Mouse (Mus musculus): Measurements from ENCODE around the gene Taf11. TPM values are rescaled to one million over a fixed set of nuclear protein-coding genes. Genes with fewer than 3 reads are reported as not detected.

The Taf11 gene
- polyA plus RNA-seq, 1 experiment from 2014 or later = 96.2 TPM

- no peak overlapping the region for H3K27ac ChIP-seq (replicated peaks)
- no peaks in the 10 kb centered on the region for H3K27me3 ChIP-seq (replicated peaks; ENCODE audit: low read depth, poor library complexity, severe bottlenecking)
- H3K4me1 ChIP-seq = peaks cover 32% of the 10 kb centered on the region
- no peak for DNase-seq (ENCODE audit: low spot score)
- H3K4me3 ChIP-seq = no peak overlapping the region
- H3K9me3 ChIP-seq = no peaks in the 10 kb centered on the region
- 90% methylated on average over 7 of the region's 7 CpGs for WGBS
- H3K36me3 ChIP-seq (replicated peaks) = peaks cover 21% of the 10 kb centered on the region; the same call in 1 of the 2 replicates
Measured at GRCm38 (mm10) chr17:27911371-27911770, 1.7 kb upstream of the Taf11 start.

- WGBS = under 1% methylated on average over 78 of the region's 78 CpGs
- Histone ChIP-seq H3K27me3 (replicated peaks; ENCODE audit: low read depth, poor library complexity, severe bottlenecking) (no peaks in the 10 kb centered on the region), H3K4me1 (peaks cover 35% of the 10 kb centered on the region), H3K27ac (replicated peaks) (peak within 1 kb of the TSS; percentile 88), H3K4me3 (peak within 1 kb of the TSS; percentile 94), H3K9me3 (no peaks in the 10 kb centered on the region), H3K36me3 (replicated peaks) (peaks cover 30% of the 10 kb centered on the region)
- DNase-seq (ENCODE audit: low spot score) = peak; percentile 93
Measured at GRCm38 (mm10) chr17:27908888-27909621, 589 bp downstream of the Taf11 start, which contains the start of gene Anks1. TSS of gene Anks1 (plus strand) at chr17:27909306.

GRCm38 (mm10) chr17:27908206-27908887 is 1.3 kb downstream of the Taf11 start:
- peak overlapping the region; percentile 94 for H3K4me3 ChIP-seq
- peaks cover 30% of the 10 kb centered on the region for H3K36me3 ChIP-seq (replicated peaks)
- peaks cover 35% of the 10 kb centered on the region for H3K4me1 ChIP-seq
- DNase-seq (ENCODE audit: low spot score) = no peak
- H3K27ac ChIP-seq (replicated peaks) = peak overlapping the region; percentile 88
- under 1% methylated on average over 12 of the region's 12 CpGs for WGBS
- no peaks in the 10 kb centered on the region for H3K27me3 ChIP-seq (replicated peaks; ENCODE audit: low read depth, poor library complexity, severe bottlenecking)
- no peaks in the 10 kb centered on the region for H3K9me3 ChIP-seq

DNA sequence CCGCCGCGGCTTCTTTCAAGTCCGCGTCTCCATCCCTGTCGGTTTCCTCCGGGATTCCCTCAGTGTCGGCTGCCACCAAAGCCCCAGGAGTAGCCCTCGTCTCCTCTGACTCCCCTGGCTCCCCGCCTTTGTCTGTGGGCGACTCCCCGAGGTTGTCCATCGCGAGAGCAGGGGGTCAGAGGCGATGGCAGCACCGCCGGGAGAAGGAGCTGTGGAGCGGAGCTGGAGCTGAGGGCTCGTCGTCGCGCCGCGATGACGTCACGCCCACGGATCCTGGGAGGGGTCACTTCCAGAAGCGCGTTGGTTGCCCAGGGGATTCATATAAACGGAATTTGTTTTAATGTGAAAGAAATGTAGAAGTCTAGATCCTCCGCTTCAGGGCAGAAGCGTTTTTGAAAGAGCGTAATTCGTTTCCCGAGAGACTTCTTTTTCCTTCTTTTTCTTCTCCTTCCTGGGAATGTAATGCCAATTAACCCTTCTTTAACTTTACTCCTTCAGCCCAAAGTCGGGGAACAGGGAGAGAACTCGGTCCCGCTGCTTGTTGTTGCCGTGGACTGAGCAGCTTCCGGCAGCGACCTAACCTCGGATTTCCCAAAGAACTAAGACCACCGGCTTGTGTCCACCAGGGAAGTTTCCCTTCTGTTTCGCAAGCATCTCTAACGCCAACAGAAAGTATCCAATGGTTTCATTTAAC is 2.0 kb downstream of the Taf11 start:
- Histone ChIP-seq H3K27ac (replicated peaks) (peak overlapping the region; percentile 88), H3K36me3 (replicated peaks) (peaks cover 30% of the 10 kb centered on the region), H3K4me3 (peak overlapping the region; percentile 94), H3K27me3 (replicated peaks; ENCODE audit: low read depth, poor library complexity, severe bottlenecking) (no peaks in the 10 kb centered on the region), H3K9me3 (no peaks in the 10 kb centered on the region), H3K4me1 (peaks cover 35% of the 10 kb centered on the region)
- peak; percentile 94 for DNase-seq (ENCODE audit: low spot score)
- under 1% methylated on average over 45 of the region's 45 CpGs for WGBS

DNA sequence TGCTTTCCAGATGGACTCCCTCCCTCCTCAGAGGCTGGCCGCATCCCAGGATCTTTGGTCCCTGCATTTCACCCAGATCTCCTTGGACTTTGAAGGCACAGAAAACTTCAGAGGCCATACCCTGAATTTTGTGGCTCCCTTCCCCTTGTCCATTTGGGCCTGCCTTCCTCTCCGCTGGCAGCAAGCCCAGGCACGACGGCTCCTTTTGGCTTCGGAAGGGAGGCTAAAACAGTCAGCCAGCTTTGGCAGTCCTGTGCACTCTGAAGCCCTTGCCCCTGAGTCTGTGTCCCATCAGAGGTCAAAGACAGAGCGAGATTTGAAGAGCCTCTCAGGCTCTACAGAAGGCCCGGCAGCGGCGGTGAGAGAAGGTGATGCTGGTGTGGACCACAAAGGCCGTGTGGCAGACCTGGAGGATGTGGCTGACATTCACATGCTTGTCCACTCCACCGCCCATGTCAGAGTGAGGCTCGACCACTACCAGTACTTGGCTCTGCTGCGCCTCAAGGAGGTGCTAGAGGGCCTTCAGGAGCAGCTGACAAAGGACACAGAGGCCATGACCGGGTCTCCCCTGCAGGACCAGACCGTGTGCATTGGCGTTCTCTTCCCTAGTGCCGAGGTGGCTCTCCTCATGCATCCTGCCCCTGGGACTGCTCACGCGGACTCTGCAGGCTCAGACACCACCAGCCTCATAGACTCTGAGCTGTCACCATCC is 23.0 kb downstream of the Taf11 start:
- H3K36me3 ChIP-seq (replicated peaks) = peaks cover 92% of the 10 kb centered on the region
- H3K4me3 ChIP-seq = no peak overlapping the region
- H3K27ac ChIP-seq (replicated peaks) = no peak overlapping the region
- H3K27me3 ChIP-seq (replicated peaks; ENCODE audit: low read depth, poor library complexity, severe bottlenecking) = no peaks in the 10 kb centered on the region
- no peaks in the 10 kb centered on the region for H3K4me1 ChIP-seq
- H3K9me3 ChIP-seq = no peaks in the 10 kb centered on the region
- DNase-seq (ENCODE audit: low spot score) = no peak
- 87% methylated on average over 19 of the region's 19 CpGs for WGBS

- H3K36me3 ChIP-seq (replicated peaks) = peaks cover 93% of the 10 kb centered on the region
Measured at GRCm38 (mm10) chr17:27883994-27884393, 25.6 kb downstream of the Taf11 start.

GRCm38 (mm10) chr17:27883129-27883528 is 26.5 kb downstream of the Taf11 start:
- Histone ChIP-seq H3K4me3 (no peak overlapping the region), H3K9me3 (no peaks in the 10 kb centered on the region), H3K4me1 (no peaks in the 10 kb centered on the region), H3K36me3 (replicated peaks) (peaks cover 94% of the 10 kb centered on the region), H3K27ac (replicated peaks) (no peak overlapping the region), H3K27me3 (replicated peaks; ENCODE audit: low read depth, poor library complexity, severe bottlenecking) (no peaks in the 10 kb centered on the region)
- WGBS = 91% methylated on average over 8 of the region's 8 CpGs
- no peak for DNase-seq (ENCODE audit: low spot score)

More at GRCm38 (mm10) chr17:27883994-27884393, 25.6 kb downstream of the Taf11 start:
- H3K27me3 ChIP-seq (replicated peaks; ENCODE audit: low read depth, poor library complexity, severe bottlenecking) = no peaks in the 10 kb centered on the region
- H3K4me3 ChIP-seq = no peak overlapping the region
- 93% methylated on average over 6 of the region's 6 CpGs for WGBS
- no peak for DNase-seq (ENCODE audit: low spot score)
- no peaks in the 10 kb centered on the region for H3K4me1 ChIP-seq
- H3K9me3 ChIP-seq = no peaks in the 10 kb centered on the region
- no peak overlapping the region for H3K27ac ChIP-seq (replicated peaks)

- DNase-seq (ENCODE audit: low spot score) = no peak
Measured at GRCm38 (mm10) chr17:27881518-27881917, 28.1 kb downstream of the Taf11 start.

GRCm38 (mm10) chr17:27874510-27874909 is 35.1 kb downstream of the Taf11 start:
- Histone ChIP-seq H3K9me3 (no peaks in the 10 kb centered on the region), H3K27ac (replicated peaks) (no peak overlapping the region), H3K4me1 (no peaks in the 10 kb centered on the region), H3K4me3 (no peak overlapping the region), H3K27me3 (replicated peaks; ENCODE audit: low read depth, poor library complexity, severe bottlenecking) (no peaks in the 10 kb centered on the region), H3K36me3 (replicated peaks) (peaks cover 25% of the 10 kb centered on the region)
- DNase-seq (ENCODE audit: low spot score) = no peak
- WGBS = 71% methylated on average over 5 of the region's 5 CpGs

More at GRCm38 (mm10) chr17:27881518-27881917, 28.1 kb downstream of the Taf11 start:
- Histone ChIP-seq H3K27me3 (replicated peaks; ENCODE audit: low read depth, poor library complexity, severe bottlenecking) (no peaks in the 10 kb centered on the region), H3K4me1 (no peaks in the 10 kb centered on the region), H3K27ac (replicated peaks) (no peak overlapping the region), H3K36me3 (replicated peaks) (peaks cover 84% of the 10 kb centered on the region), H3K9me3 (no peaks in the 10 kb centered on the region), H3K4me3 (no peak overlapping the region)
- 64% methylated on average over 11 of the region's 11 CpGs for WGBS

DNA sequence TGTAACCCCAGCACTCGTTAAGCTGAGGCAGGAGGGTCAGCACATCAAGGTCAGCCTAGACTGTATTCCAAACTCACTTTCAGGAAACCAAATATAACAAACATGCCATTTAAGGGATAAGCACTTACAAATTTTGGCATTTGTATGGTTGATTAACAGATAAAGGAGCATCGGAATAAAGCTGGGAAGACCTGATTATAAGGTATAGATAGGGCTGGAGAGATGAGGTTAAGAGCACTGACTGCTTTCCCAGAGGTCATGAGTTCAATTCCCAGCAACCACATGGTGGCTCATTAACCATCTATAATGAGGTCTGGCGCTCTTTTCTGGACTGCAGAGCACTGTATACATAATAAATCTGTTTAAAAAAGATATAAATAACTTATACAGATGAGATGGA is 36.1 kb downstream of the Taf11 start:
- 81% methylated on average over 3 of the region's 3 CpGs for WGBS
- Histone ChIP-seq H3K4me1 (no peaks in the 10 kb centered on the region), H3K9me3 (no peaks in the 10 kb centered on the region), H3K27ac (replicated peaks) (no peak overlapping the region), H3K36me3 (replicated peaks) (peaks cover 20% of the 10 kb centered on the region), H3K27me3 (replicated peaks; ENCODE audit: low read depth, poor library complexity, severe bottlenecking) (no peaks in the 10 kb centered on the region), H3K4me3 (no peak overlapping the region)
- no peak for DNase-seq (ENCODE audit: low spot score)

GRCm38 (mm10) chr17:27871851-27872250 is 37.8 kb downstream of the Taf11 start:
- Histone ChIP-seq H3K9me3 (no peaks in the 10 kb centered on the region), H3K4me3 (no peak overlapping the region), H3K36me3 (replicated peaks) (peaks cover 13% of the 10 kb centered on the region), H3K27ac (replicated peaks) (no peak overlapping the region), H3K27me3 (replicated peaks; ENCODE audit: low read depth, poor library complexity, severe bottlenecking) (no peaks in the 10 kb centered on the region), H3K4me1 (no peaks in the 10 kb centered on the region)
- DNase-seq (ENCODE audit: low spot score) = no peak
- 92% methylated on average over 3 of the region's 3 CpGs for WGBS

DNA sequence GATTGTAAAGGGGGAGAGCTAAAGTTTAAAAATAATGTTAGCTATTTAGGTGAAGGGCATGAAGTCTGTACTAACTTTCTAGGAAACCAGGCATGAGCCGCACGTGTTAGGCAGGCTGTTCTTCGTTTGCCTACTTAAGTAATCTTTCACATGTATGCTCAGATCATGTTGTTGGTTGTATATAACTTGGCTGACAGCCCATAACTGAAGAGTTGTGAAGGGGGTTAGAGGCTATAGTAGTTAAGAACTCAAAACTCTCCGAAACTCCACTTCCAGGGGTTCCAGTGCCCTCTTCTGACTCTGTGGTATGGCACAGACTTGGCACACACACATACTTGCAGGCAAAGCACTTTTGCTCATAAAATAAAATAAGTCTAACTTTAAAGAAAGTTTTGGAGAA is 42.9 kb downstream of the Taf11 start:
- Histone ChIP-seq H3K4me1 (no peaks in the 10 kb centered on the region), H3K27ac (replicated peaks) (no peak overlapping the region), H3K4me3 (no peak overlapping the region), H3K27me3 (replicated peaks; ENCODE audit: low read depth, poor library complexity, severe bottlenecking) (no peaks in the 10 kb centered on the region), H3K36me3 (replicated peaks) (peaks cover 11% of the 10 kb centered on the region), H3K9me3 (no peaks in the 10 kb centered on the region)
- 97% methylated on average over 4 of the region's 4 CpGs for WGBS
- no peak for DNase-seq (ENCODE audit: low spot score)
